Mouse (Mus musculus) MEL (cell line): Measurements from ENCODE around the gene Cd36.

Source experiments
- CHD1 ChIP-seq: IDR thresholded peaks from 2 replicates; pipeline ENCODE4 v1.6.1; 2012; ENCODE audit warnings: low read depth, mild to moderate bottlenecking, inconsistent platforms, low read length, improper control_type of control experiment
- CTCF ChIP-seq, 3 experiments: IDR thresholded peaks in 2 of 3; conservative IDR thresholded peaks in 1 of 3; 2 replicates each; pipeline ENCODE4 v1.5.1; 2011 to 2012; ENCODE audit warnings: low read length in 3 of 3, low read depth in 2 of 3, mild to moderate bottlenecking in 2 of 3, improper control_type of control experiment in 1 of 3, inconsistent platforms in 1 of 3, mixed read lengths in 1 of 3, moderate library complexity in 1 of 3; ENCODE audit not compliant: control insufficient read depth in 1 of 3, insufficient read depth in 1 of 3, poor library complexity in 1 of 3, severe bottlenecking in 1 of 3
- EP300 ChIP-seq, 2 experiments: IDR thresholded peaks; 2 replicates each; pipeline ENCODE4 v1.6.1; 2011; ENCODE audit warnings: improper control_type of control experiment in 2 of 2, low read length in 2 of 2, low read depth in 1 of 2, mild to moderate bottlenecking in 1 of 2
- POLR2AphosphoS2 ChIP-seq: IDR thresholded peaks from 2 replicates; pipeline ENCODE4 v1.6.1; 2011; ENCODE audit warnings: low read length, improper control_type of control experiment
- RAD21 ChIP-seq: IDR thresholded peaks from 2 replicates; pipeline ENCODE4 v1.6.1; 2011; ENCODE audit warnings: mild to moderate bottlenecking, low read depth, low read length, improper control_type of control experiment
- TAL1 ChIP-seq: IDR thresholded peaks from 2 replicates; pipeline ENCODE4 v1.6.1; 2012; ENCODE audit warnings: mild to moderate bottlenecking, inconsistent platforms, low read length, moderate library complexity, mixed read lengths
- USF1 ChIP-seq: IDR thresholded peaks from 2 replicates; pipeline ENCODE4 v1.6.1; 2014; ENCODE audit warnings: low read depth, mild to moderate bottlenecking, inconsistent platforms, low read length, improper control_type of control experiment, moderate library complexity

- TF ChIP-seq CTCF (IDR thresholded peaks at IDR 0.05 in 2 of 3, conservative IDR thresholded peaks at IDR 0.05 in 1 of 3; ENCODE audit: control insufficient read depth in 1 of 3, insufficient read depth in 1 of 3, low read depth in 2 of 3, low read length in 3 of 3, poor library complexity in 1 of 3, severe bottlenecking in 1 of 3) = no peak
- TF ChIP-seq USF1 = no peak
- TF ChIP-seq TAL1 = no peak
- no peak for TF ChIP-seq EP300 (IDR thresholded peaks at IDR 0.05; ENCODE audit: low read depth in 1 of 2, low read length in 2 of 2)
- no peak for TF ChIP-seq CHD1
- TF ChIP-seq POLR2AphosphoS2 = no peak
- TF ChIP-seq RAD21 = no peak
Observed at GRCm38 (mm10) chr5:17876637-17877036, 12.0 kb downstream of the Cd36 start.
